Mouse (Mus musculus): Measurements from ENCODE around the gene Coq8b. TPM values are rescaled to one million over a fixed set of nuclear protein-coding genes. Genes with fewer than 3 reads are reported as not detected.

The Coq8b gene
- polyA plus RNA-seq, 1 experiment from 2014 or later: 26.9 TPM

DNA sequence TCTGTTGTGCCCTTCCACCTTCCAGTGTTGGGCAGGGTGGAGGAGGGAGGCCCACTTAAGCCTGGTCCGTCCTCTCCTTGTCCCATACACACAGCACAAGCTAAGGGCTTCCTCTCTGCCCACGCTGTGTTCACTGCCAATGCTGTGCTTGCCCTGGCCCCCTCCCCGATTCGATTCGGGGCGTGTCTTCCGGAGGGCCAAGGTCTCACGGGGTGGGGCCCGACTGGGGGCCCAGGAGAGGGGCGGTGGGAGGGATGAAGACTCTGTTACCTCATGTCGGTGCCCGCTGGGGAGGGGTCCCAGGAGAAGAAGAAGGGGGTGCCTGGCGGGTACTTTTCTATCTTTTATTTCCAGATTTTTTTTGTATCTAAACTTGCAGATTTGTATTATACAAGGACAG, 48.9 kb downstream of the Coq8b start:
- H3K4me2 ChIP-seq: no peak overlapping the region
- peaks cover 44% of the 10 kb centered on the region for H3K36me3 ChIP-seq (replicated peaks)
- H3K27me3 ChIP-seq (replicated peaks): no peaks in the 10 kb centered on the region
- H3K4me1 ChIP-seq: peaks cover 5% of the 10 kb centered on the region; the same call in 1 of the 2 replicates
- no peak for ATAC-seq (replicated peaks)
- H3K4me3 ChIP-seq: no peak overlapping the region
- WGBS: 75% methylated on average over 13 of the region's 13 CpGs
- H3K9ac ChIP-seq: no peak overlapping the region
- H3K27ac ChIP-seq: no peak overlapping the region
- no peaks in the 10 kb centered on the region for H3K9me3 ChIP-seq

DNA sequence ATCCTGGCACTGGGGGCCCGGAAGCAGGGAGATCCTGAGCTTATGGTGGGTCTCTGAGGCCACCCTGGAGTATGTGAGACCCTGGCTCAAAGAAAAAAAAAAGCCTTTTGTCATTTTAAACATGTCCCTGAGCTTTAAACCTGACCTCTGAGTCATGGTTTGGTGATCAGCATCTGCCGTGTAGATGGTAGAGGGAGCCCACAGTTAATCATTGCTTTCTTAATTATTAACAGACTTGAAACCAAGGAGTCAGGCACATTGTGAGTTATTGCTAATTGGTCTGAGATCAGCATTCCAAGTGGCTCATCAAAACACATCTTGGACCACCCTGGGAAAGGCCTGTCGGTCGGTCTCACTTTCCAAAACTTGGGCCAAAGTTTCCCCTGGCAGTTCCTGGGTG, 49.4 kb downstream of the Coq8b start:
- Histone ChIP-seq H3K27me3 (replicated peaks) (no peaks in the 10 kb centered on the region), H3K4me1 (peaks cover 5% of the 10 kb centered on the region; the same call in 1 of the 2 replicates), H3K9me3 (no peaks in the 10 kb centered on the region), H3K9ac (no peak overlapping the region), H3K4me3 (no peak overlapping the region), H3K4me2 (no peak overlapping the region), H3K36me3 (replicated peaks) (peaks cover 39% of the 10 kb centered on the region), H3K27ac (no peak overlapping the region)
- ATAC-seq (replicated peaks): no peak
- 64% methylated on average over 4 of the region's 4 CpGs for WGBS

GRCm38 (mm10) chr7:27284865-27285697, 52.3 kb downstream of the Coq8b start:
- under 1% methylated on average over 28 of the region's 28 CpGs for WGBS
- Histone ChIP-seq H3K9me3 (no peaks in the 10 kb centered on the region), H3K27ac (no peak overlapping the region), H3K4me2 (peak overlapping the region; percentile 9), H3K4me1 (peaks cover 5% of the 10 kb centered on the region; the same call in 1 of the 2 replicates), H3K4me3 (0 out of 2 replicates have a peak overlapping the region, but pooled peaks have one; percentile 4), H3K27me3 (replicated peaks) (0 out of 2 replicates have a peak, but pooled peaks cover 2% of the 10 kb centered on the region), H3K9ac (no peak overlapping the region), H3K36me3 (replicated peaks) (peaks cover 14% of the 10 kb centered on the region)
- peak; percentile 58 for ATAC-seq (replicated peaks)

- ATAC-seq (replicated peaks): peak; percentile 83
- Histone ChIP-seq H3K4me3 (no peak overlapping the region), H3K4me2 (peak overlapping the region; percentile 9), H3K27me3 (replicated peaks) (0 out of 2 replicates have a peak, but pooled peaks cover 2% of the 10 kb centered on the region), H3K27ac (no peak overlapping the region), H3K9ac (no peak overlapping the region), H3K36me3 (replicated peaks) (peaks cover 10% of the 10 kb centered on the region), H3K4me1 (peaks cover 5% of the 10 kb centered on the region; the same call in 1 of the 2 replicates), H3K9me3 (no peaks in the 10 kb centered on the region)
- WGBS: 5% methylated on average over 8 of the region's 8 CpGs
These were observed 52.9 kb downstream of the Coq8b start for GRCm38 (mm10) chr7:27285698-27286066.

DNA sequence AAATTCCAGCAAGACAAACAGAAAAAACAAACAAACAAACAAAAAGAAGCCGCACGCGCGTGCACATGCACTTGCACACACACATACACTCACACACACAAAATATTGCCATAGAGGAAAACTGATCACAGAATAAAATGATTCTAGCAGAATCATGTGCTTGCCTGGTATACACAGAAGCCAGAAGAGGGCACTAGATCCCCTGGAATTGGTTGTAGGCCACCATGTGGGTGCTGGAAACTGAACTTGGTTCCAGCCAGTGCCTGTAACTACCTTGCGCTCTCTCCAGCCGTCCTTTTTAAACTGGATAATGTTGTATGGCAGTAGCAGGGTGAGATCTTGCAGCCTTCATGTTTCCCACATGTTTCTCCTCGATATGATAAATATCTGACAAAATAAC, 55.9 kb downstream of the Coq8b start:
- Histone ChIP-seq H3K4me1 (peaks cover 5% of the 10 kb centered on the region; the same call in 1 of the 2 replicates), H3K27me3 (replicated peaks) (0 out of 2 replicates have a peak, but pooled peaks cover 2% of the 10 kb centered on the region), H3K27ac (no peak overlapping the region), H3K36me3 (replicated peaks) (no peaks in the 10 kb centered on the region), H3K4me3 (no peak overlapping the region), H3K9ac (no peak overlapping the region), H3K9me3 (no peaks in the 10 kb centered on the region), H3K4me2 (no peak overlapping the region)
- ATAC-seq (replicated peaks): no peak
- WGBS: 82% methylated on average over 7 of the region's 7 CpGs

- Histone ChIP-seq H3K9ac (no peak overlapping the region), H3K4me2 (no peak overlapping the region), H3K27me3 (replicated peaks) (0 out of 2 replicates have a peak, but pooled peaks cover 2% of the 10 kb centered on the region), H3K9me3 (no peaks in the 10 kb centered on the region), H3K36me3 (replicated peaks) (no peaks in the 10 kb centered on the region), H3K4me1 (no peaks in the 10 kb centered on the region), H3K27ac (no peak overlapping the region), H3K4me3 (no peak overlapping the region)
- 74% methylated on average over 2 of the region's 2 CpGs for WGBS
- no peak for ATAC-seq (replicated peaks)
These were observed 57.7 kb downstream of the Coq8b start for GRCm38 (mm10) chr7:27290555-27290954.

DNA sequence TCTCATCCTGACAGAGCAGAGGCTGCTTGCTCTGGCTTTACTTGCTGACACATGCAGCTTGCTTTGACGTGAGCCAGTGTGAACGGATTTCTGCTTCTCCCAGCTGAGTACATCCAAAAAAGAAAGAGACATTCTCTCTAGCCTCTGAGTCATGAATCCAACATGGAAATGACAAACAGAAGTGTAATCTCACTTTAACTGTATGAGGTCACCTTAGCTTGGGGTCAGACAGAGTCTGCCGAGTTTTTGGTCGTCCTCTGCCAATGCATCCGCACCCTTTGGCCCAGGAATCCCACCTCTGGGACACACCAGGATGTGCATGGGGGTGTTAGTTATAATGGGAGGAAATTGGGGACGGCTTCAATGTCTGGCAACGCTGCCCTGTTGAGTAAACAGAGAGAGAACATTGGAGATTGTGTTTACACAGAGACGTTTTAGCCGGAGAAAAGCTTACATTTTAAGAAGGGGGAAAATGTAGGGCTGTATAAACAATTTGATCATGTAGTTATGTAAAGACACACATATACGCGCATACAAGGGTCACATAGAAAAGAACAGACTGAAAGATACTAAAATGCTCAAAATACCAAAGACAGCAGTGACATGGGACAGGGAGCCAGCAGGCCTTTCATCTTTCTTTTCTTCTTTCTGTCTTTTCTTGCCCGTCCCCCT, 59.1 kb downstream of the Coq8b start:
- ATAC-seq (replicated peaks): no peak
- no peak overlapping the region for H3K9ac ChIP-seq
- H3K36me3 ChIP-seq (replicated peaks): no peaks in the 10 kb centered on the region
- no peak overlapping the region for H3K4me2 ChIP-seq
- no peaks in the 10 kb centered on the region for H3K4me1 ChIP-seq
- H3K4me3 ChIP-seq: no peak overlapping the region
- 76% methylated on average over 12 of the region's 12 CpGs for WGBS
- H3K9me3 ChIP-seq: no peaks in the 10 kb centered on the region
- 0 out of 2 replicates have a peak, but pooled peaks cover 2% of the 10 kb centered on the region for H3K27me3 ChIP-seq (replicated peaks)
- H3K27ac ChIP-seq: no peak overlapping the region

DNA sequence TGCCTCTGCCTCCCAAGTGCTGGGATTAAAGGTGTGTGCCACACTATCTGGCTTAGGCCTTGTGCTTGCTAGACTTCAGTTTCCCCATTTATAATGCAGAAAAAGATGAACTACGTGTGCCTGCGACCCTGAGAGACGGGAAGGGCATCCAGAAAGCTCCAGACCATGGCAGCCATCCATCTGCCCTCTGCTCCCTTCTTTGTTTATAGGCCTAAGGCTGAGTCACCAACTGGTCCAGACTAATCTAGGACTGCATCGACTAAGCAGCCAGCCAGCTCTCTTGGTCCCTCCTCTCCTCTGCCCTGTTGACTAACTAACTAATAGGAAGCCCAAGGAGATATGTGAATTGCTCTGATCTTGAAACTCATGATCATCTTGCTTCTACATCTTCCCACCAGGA, 63.1 kb downstream of the Coq8b start:
- no peaks in the 10 kb centered on the region for H3K4me1 ChIP-seq
- 0 out of 2 replicates have a peak, but pooled peaks cover 3% of the 10 kb centered on the region for H3K27me3 ChIP-seq (replicated peaks)
- H3K4me2 ChIP-seq: no peak overlapping the region
- no peak for ATAC-seq (replicated peaks)
- no peak overlapping the region for H3K27ac ChIP-seq
- no peak overlapping the region for H3K4me3 ChIP-seq
- H3K9me3 ChIP-seq: no peaks in the 10 kb centered on the region
- no peak overlapping the region for H3K9ac ChIP-seq
- 85% methylated on average over 4 of the region's 4 CpGs for WGBS
- no peaks in the 10 kb centered on the region for H3K36me3 ChIP-seq (replicated peaks)

GRCm38 (mm10) chr7:27296518-27296917, 63.7 kb downstream of the Coq8b start:
- H3K4me1 ChIP-seq: no peaks in the 10 kb centered on the region
- ATAC-seq (replicated peaks): no peak
- no peak overlapping the region for H3K9ac ChIP-seq
- H3K27ac ChIP-seq: no peak overlapping the region
- 89% methylated on average over 4 of the region's 4 CpGs for WGBS
- H3K9me3 ChIP-seq: no peaks in the 10 kb centered on the region
- H3K27me3 ChIP-seq (replicated peaks): 0 out of 2 replicates have a peak, but pooled peaks cover 4% of the 10 kb centered on the region
- no peak overlapping the region for H3K4me3 ChIP-seq
- H3K36me3 ChIP-seq (replicated peaks): no peaks in the 10 kb centered on the region
- no peak overlapping the region for H3K4me2 ChIP-seq

- 0 out of 2 replicates have a peak, but pooled peaks cover 3% of the 10 kb centered on the region for H3K4me1 ChIP-seq
- H3K27me3 ChIP-seq (replicated peaks): 0 out of 2 replicates have a peak, but pooled peaks cover 4% of the 10 kb centered on the region
- no peak overlapping the region for H3K27ac ChIP-seq
- no peak for ATAC-seq (replicated peaks)
- H3K9ac ChIP-seq: no peak overlapping the region
- H3K4me2 ChIP-seq: no peak overlapping the region
- no peaks in the 10 kb centered on the region for H3K36me3 ChIP-seq (replicated peaks)
- no peaks in the 10 kb centered on the region for H3K9me3 ChIP-seq
- H3K4me3 ChIP-seq: no peak overlapping the region
- 85% methylated on average over 16 of the region's 16 CpGs for WGBS
These were observed 65.3 kb downstream of the Coq8b start for GRCm38 (mm10) chr7:27298033-27298610.

- H3K9me3 ChIP-seq: no peaks in the 10 kb centered on the region
- no peaks in the 10 kb centered on the region for H3K36me3 ChIP-seq (replicated peaks)
- H3K27me3 ChIP-seq (replicated peaks): 0 out of 2 replicates have a peak, but pooled peaks cover 4% of the 10 kb centered on the region
- 0 out of 2 replicates have a peak, but pooled peaks cover 3% of the 10 kb centered on the region for H3K4me1 ChIP-seq
- 89% methylated on average over 6 of the region's 6 CpGs for WGBS
- no peak overlapping the region for H3K9ac ChIP-seq
- no peak overlapping the region for H3K4me2 ChIP-seq
- no peak overlapping the region for H3K27ac ChIP-seq
- no peak for ATAC-seq (replicated peaks)
- no peak overlapping the region for H3K4me3 ChIP-seq
These were observed 66.0 kb downstream of the Coq8b start for GRCm38 (mm10) chr7:27298816-27299215.

DNA sequence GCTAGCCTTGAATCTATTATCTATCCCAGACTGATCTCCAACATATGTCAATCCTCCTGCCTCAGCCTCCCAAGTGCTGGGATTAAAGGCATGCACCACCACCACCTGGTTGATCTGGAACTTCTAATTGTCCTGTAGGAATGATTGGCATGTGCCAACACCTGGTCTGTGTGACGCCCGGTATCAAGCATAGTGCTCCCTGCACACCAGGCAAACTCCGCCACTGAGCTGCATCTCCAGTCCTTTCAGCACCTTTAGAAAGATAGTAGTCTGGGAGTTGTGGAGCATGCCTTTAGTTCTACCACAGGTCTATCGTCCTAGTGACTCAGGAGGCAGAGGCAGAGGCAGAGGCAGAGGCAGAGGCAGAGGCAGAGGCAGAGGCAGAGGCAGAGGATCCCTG, 67.5 kb downstream of the Coq8b start:
- 83% methylated on average over 4 of the region's 4 CpGs for WGBS
- Histone ChIP-seq H3K36me3 (replicated peaks) (no peaks in the 10 kb centered on the region), H3K4me2 (no peak overlapping the region), H3K4me3 (no peak overlapping the region), H3K9me3 (no peaks in the 10 kb centered on the region), H3K9ac (no peak overlapping the region), H3K4me1 (0 out of 2 replicates have a peak, but pooled peaks cover 3% of the 10 kb centered on the region), H3K27ac (no peak overlapping the region), H3K27me3 (replicated peaks) (0 out of 2 replicates have a peak, but pooled peaks cover 4% of the 10 kb centered on the region)
- ATAC-seq (replicated peaks): no peak
